Mouse (Mus musculus): ENCODE results near the gene Mast4. TPM values are rescaled to one million over a fixed set of nuclear protein-coding genes. Genes with fewer than 3 reads are reported as not detected.
A peak's percentile ranks its signal among the peaks of the same experiment; 100 is the strongest.

The Mast4 gene
- total and polyA plus RNA-seq, 3 experiments = 8.5 to 33.1 (median 23.6) TPM

DNA sequence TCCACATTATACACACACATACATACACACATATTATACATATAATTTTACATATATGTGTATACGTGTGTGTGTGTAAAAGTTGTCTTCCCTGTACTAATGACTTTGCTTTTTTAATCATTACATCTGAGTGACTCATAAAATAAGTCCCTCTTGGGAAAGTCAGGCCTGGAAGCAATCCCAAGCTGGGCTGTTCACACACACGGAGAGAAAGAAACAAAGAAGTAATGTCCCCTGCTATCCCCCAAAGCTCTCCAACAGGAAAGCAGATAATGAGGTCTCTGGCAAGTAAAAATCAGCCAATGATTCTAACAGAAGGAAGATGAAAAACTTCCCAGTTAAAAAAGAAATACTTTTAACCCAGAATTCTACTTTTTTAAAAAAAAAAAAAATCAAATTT lies 114.3 kb downstream of the Mast4 start:
- Histone ChIP-seq H3K4me3 (no peak overlapping the region), H3K27me3 (ENCODE audit: control insufficient read depth, insufficient read depth, low read length) (no peaks in the 10 kb centered on the region), H3K36me3 (ENCODE audit: control insufficient read depth, insufficient read depth, low read length) (no peaks in the 10 kb centered on the region), H3K79me2 (replicated peaks; ENCODE audit: control insufficient read depth, insufficient read depth, low read length) (no peaks in the 10 kb centered on the region), H3K9ac (ENCODE audit: low read depth, low read length) (no peak overlapping the region), H3K4me1 (ENCODE audit: control insufficient read depth, insufficient read depth, low read length) (peaks cover 6% of the 10 kb centered on the region), H3K27ac (peak overlapping the region; percentile 49; the same call in 1 of the 2 replicates)
- WGBS = 32% methylated on average over 2 of the region's 2 CpGs
- TF ChIP-seq CTCF (IDR thresholded peaks at IDR 0.05) (no peak), POLR2A (IDR thresholded peaks at IDR 0.05; ENCODE audit: insufficient read depth, low read depth, low read length) (no peak), EP300 (IDR thresholded peaks at IDR 0.05; ENCODE audit: insufficient read depth, low read depth, low read length) (no peak)
- intact Hi-C loops (cut with DNase I) = no loop called here
- DNase-seq = peak; percentile 47 to 50

GRCm38 (mm10) chr13:103217486-103217885 lies 116.8 kb downstream of the Mast4 start:
- no peak for TF ChIP-seq EP300 (IDR thresholded peaks at IDR 0.05; ENCODE audit: insufficient read depth, low read depth, low read length)
- no peak for TF ChIP-seq CTCF (IDR thresholded peaks at IDR 0.05)
- no peak for TF ChIP-seq POLR2A (IDR thresholded peaks at IDR 0.05; ENCODE audit: insufficient read depth, low read depth, low read length)
- no peak for DNase-seq
- H3K36me3 ChIP-seq (ENCODE audit: control insufficient read depth, insufficient read depth, low read length) = no peaks in the 10 kb centered on the region
- no peak overlapping the region for H3K27ac ChIP-seq
- WGBS = 79% methylated on average over 3 of the region's 3 CpGs
- no peaks in the 10 kb centered on the region for H3K27me3 ChIP-seq (ENCODE audit: control insufficient read depth, insufficient read depth, low read length)
- no peak overlapping the region for H3K9ac ChIP-seq (ENCODE audit: low read depth, low read length)
- intact Hi-C loops (cut with DNase I) = no loop called here
- H3K4me3 ChIP-seq = no peak overlapping the region
- H3K79me2 ChIP-seq (replicated peaks; ENCODE audit: control insufficient read depth, insufficient read depth, low read length) = no peaks in the 10 kb centered on the region
- peaks cover 6% of the 10 kb centered on the region for H3K4me1 ChIP-seq (ENCODE audit: control insufficient read depth, insufficient read depth, low read length)

GRCm38 (mm10) chr13:103214506-103214905 lies 119.8 kb downstream of the Mast4 start:
- H3K27me3 ChIP-seq (ENCODE audit: control insufficient read depth, insufficient read depth, low read length) = no peaks in the 10 kb centered on the region
- no peaks in the 10 kb centered on the region for H3K36me3 ChIP-seq (ENCODE audit: control insufficient read depth, insufficient read depth, low read length)
- no peak for DNase-seq
- H3K4me3 ChIP-seq = no peak overlapping the region
- no peak overlapping the region for H3K27ac ChIP-seq
- TF ChIP-seq EP300 (IDR thresholded peaks at IDR 0.05; ENCODE audit: insufficient read depth, low read depth, low read length) (no peak), CTCF (IDR thresholded peaks at IDR 0.05) (no peak), POLR2A (IDR thresholded peaks at IDR 0.05; ENCODE audit: insufficient read depth, low read depth, low read length) (no peak)
- intact Hi-C loops (cut with DNase I) = loop anchor here (5.0 kb wide), 1 partner anchor 118 kb away; the partner anchor contains the start of gene Mast4
- H3K9ac ChIP-seq (ENCODE audit: low read depth, low read length) = no peak overlapping the region
- no peaks in the 10 kb centered on the region for H3K79me2 ChIP-seq (replicated peaks; ENCODE audit: control insufficient read depth, insufficient read depth, low read length)
- WGBS = 54% methylated on average over 3 of the region's 3 CpGs
- peaks cover 3% of the 10 kb centered on the region; the same call in 1 of the 2 replicates for H3K4me1 ChIP-seq (ENCODE audit: control insufficient read depth, insufficient read depth, low read length)

- peak in 1 of 2 experiments; percentile 34 for DNase-seq
- intact Hi-C loops (cut with DNase I) = loop anchor here (2.0 to 5.0 kb wide), 2 partner anchors 59 to 120 kb away; partner anchors contain the start of gene Mast4
- Histone ChIP-seq H3K27me3 (ENCODE audit: control insufficient read depth, insufficient read depth, low read length) (no peaks in the 10 kb centered on the region), H3K4me1 (ENCODE audit: control insufficient read depth, insufficient read depth, low read length) (peaks cover 1% of the 10 kb centered on the region; the same call in 1 of the 2 replicates), H3K4me3 (no peak overlapping the region), H3K79me2 (replicated peaks; ENCODE audit: control insufficient read depth, insufficient read depth, low read length) (no peaks in the 10 kb centered on the region), H3K36me3 (ENCODE audit: control insufficient read depth, insufficient read depth, low read length) (no peaks in the 10 kb centered on the region), H3K27ac (peak overlapping the region; percentile 66), H3K9ac (ENCODE audit: low read depth, low read length) (no peak overlapping the region)
- WGBS = 26% methylated on average over 6 of the region's 6 CpGs
- no peak for TF ChIP-seq EP300 (IDR thresholded peaks at IDR 0.05; ENCODE audit: insufficient read depth, low read depth, low read length)
Measured at GRCm38 (mm10) chr13:103211953-103212352, 122.3 kb downstream of the Mast4 start.

DNA sequence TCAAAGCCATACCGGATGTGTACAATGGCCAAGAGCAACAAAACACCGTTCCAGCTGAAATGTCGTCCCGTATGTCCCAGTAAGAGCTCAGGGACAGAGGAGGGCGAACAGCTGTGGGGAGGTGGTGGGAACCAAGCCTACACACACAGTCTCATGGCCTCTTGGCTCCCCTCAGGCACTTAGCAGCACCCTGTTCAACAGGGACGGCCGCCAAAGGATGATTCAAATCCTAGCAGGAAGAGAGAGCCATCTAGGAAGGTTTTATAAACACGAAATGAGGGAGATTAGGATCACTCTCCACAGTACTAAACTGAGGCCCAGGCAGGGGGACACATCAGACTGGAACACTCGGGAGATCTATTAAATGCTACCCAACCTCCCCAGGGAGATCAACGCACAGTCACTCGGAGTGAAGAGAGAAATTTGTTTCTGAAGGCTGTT lies 122.8 kb downstream of the Mast4 start:
- no peaks in the 10 kb centered on the region for H3K27me3 ChIP-seq (ENCODE audit: control insufficient read depth, insufficient read depth, low read length)
- no peak overlapping the region for H3K9ac ChIP-seq (ENCODE audit: low read depth, low read length)
- intact Hi-C loops (cut with DNase I) = loop anchor here (2.0 to 5.0 kb wide), 2 partner anchors 59 to 121 kb away; partner anchors contain the start of gene Mast4
- WGBS = 41% methylated on average over 11 of the region's 11 CpGs
- DNase-seq = peak; percentile 75 to 88
- no peak overlapping the region for H3K4me3 ChIP-seq
- H3K79me2 ChIP-seq (replicated peaks; ENCODE audit: control insufficient read depth, insufficient read depth, low read length) = no peaks in the 10 kb centered on the region
- peaks cover 2% of the 10 kb centered on the region for H3K4me1 ChIP-seq (ENCODE audit: control insufficient read depth, insufficient read depth, low read length)
- H3K27ac ChIP-seq = peak overlapping the region; percentile 66
- no peak for TF ChIP-seq POLR2A (IDR thresholded peaks at IDR 0.05; ENCODE audit: insufficient read depth, low read depth, low read length)
- TF ChIP-seq EP300 (IDR thresholded peaks at IDR 0.05; ENCODE audit: insufficient read depth, low read depth, low read length) = peak; percentile 79; the same call in 1 of the 2 replicates
- H3K36me3 ChIP-seq (ENCODE audit: control insufficient read depth, insufficient read depth, low read length) = no peaks in the 10 kb centered on the region

DNA sequence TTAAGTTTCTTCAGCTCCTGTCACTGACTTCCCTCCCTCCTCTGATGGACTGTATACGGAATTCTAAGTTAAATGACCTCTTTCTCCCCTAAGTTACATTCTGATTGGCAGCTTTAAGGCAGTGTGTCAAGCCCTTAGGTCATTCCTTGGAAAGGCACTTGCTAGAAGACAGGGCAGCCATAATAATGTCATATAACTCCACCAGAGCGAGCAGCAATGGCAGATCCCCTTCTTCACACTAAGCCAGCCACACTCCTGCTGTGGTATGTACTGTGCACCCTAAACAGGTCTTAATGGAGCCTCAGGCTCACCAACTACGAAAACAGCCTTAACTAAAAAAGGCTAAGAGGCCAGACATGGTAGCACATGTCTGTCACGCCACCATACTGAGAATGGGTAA lies 123.6 kb downstream of the Mast4 start:
- Histone ChIP-seq H3K36me3 (ENCODE audit: control insufficient read depth, insufficient read depth, low read length) (no peaks in the 10 kb centered on the region), H3K9ac (ENCODE audit: low read depth, low read length) (no peak overlapping the region), H3K4me1 (ENCODE audit: control insufficient read depth, insufficient read depth, low read length) (peaks cover 3% of the 10 kb centered on the region), H3K27ac (peak overlapping the region; percentile 40), H3K27me3 (ENCODE audit: control insufficient read depth, insufficient read depth, low read length) (no peaks in the 10 kb centered on the region), H3K79me2 (replicated peaks; ENCODE audit: control insufficient read depth, insufficient read depth, low read length) (no peaks in the 10 kb centered on the region), H3K4me3 (no peak overlapping the region)
- intact Hi-C loops (cut with DNase I) = loop anchor here (2.0 to 5.0 kb wide), 2 partner anchors 60 to 122 kb away; partner anchors contain the start of gene Mast4
- 87% methylated on average over 4 of the region's 4 CpGs for WGBS
- DNase-seq = no peak
- TF ChIP-seq EP300 (IDR thresholded peaks at IDR 0.05; ENCODE audit: insufficient read depth, low read depth, low read length) (no peak), POLR2A (IDR thresholded peaks at IDR 0.05; ENCODE audit: insufficient read depth, low read depth, low read length) (no peak), CTCF (IDR thresholded peaks at IDR 0.05) (no peak)

Data from heart, adult 2 months (tissue).